Mouse (Mus musculus) spleen, adult 2 months (tissue): Measurements from ENCODE around the gene 1700056E22Rik.

ENCODE experiments used
- CTCF ChIP-seq: fragments of 200-500 bp; IDR thresholded peaks from 2 replicates; pipeline ENCODE4 v1.5.1; 2011; ENCODE audit warnings: mild to moderate bottlenecking, inconsistent platforms; ENCODE audit not compliant: insufficient read depth, insufficient read length, insufficient replicate concordance; ENCODE audit errors: extremely low read depth
- POLR2A ChIP-seq: fragments of 200-500 bp; IDR thresholded peaks from 2 replicates; pipeline ENCODE4 v1.6.1; 2011; ENCODE audit warnings: low read depth, low read length, inconsistent platforms

GRCm38 (mm10) chr1:183987711-183988245 lies 46.3 kb downstream of the 1700056E22Rik start:
- TF ChIP-seq CTCF (no peak), POLR2A (no peak)
